Mouse (Mus musculus) gastrocnemius, postnatal 36 days (tissue): ENCODE measurements at regions not wholly inside any gene's neighbourhood (a gene's known extent, or its start where the extent isn't known, plus 50 kb on each side); places are given as distances from the start of the nearest gene placed in this dataset.
A peak's percentile ranks its signal among the peaks of the same experiment; 100 is the strongest.
"Not testable (repeated sequence)": the region's sequence is repeated elsewhere in the genome, so short reads cannot be mapped to it uniquely, and the experiment has no call there.

Source experiments
- DNase-seq, 2 experiments: peaks; one replicate each; pipeline ENCODE4 v3.0.0; 2022
- intact Hi-C: fragments of 180-260 bp; cut with DNase I; formaldehyde crosslinking; loops from one replicate; pipeline ENCODE4 v1.15.1; 2025

DNA sequence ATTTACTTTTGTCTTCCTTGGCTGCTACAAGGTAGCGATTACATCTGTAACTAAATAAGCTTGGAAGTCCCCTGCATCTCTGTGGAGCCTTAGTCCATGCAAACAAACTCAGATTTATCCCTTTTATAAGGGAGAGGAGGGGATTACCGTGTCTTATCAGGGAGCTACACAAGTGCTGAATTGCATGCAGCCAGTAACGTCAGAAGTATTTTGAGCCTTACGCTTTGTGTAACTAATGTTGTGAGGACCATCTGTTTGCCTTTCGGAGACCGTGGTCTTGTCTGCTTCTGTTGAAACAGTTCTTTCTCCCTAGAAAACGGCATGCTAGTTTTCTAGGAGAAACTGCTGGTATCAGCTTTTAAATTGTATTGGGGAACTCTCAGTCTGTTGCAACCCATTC, 58.0 kb upstream of the Dmrta1 start:
- DNase-seq = no peak
- intact Hi-C loops = no loop called here

DNA sequence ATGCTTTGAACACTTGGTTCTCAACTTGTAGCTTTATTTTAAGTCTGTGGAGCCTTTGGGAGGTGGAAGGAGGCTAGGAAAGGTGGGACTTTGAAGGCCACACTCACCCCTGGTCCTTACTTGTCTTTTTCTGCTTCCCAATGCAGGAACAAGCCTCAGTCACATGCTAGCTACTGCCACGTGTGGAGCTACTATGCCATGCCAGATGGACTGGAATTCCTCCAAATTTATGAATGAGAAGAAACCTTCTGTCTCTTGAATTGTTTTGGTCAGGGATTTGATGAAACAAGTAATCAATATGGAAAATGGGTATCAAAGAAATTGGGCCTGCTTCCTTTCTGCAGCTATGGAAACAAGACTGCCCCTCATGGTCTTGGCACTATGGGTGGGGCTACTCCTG, 74.5 kb upstream of the Dmrta1 start:
- intact Hi-C loops = no loop called here
- DNase-seq = no peak

DNA sequence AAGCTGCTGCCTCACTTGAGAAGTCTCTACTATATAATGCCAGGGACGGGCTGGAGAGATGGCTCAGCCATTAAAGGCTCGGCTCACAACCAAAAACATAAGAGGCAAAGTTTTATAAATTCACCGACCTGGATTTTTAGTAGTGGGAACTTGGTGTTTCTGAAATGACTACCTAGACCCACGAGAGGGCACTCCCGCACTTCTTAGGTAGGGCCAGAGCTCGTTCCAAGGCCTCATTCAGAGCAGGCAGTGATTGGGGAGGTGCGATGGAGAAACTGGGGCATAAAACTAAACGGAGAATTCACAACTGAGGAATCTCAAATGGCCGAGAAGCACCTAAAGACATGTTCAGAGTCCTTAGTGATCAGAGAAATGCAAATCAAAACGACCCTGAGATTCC, 103.7 kb upstream of the Dmrta1 start:
- intact Hi-C loops = no loop called here
- DNase-seq = no peak

DNA sequence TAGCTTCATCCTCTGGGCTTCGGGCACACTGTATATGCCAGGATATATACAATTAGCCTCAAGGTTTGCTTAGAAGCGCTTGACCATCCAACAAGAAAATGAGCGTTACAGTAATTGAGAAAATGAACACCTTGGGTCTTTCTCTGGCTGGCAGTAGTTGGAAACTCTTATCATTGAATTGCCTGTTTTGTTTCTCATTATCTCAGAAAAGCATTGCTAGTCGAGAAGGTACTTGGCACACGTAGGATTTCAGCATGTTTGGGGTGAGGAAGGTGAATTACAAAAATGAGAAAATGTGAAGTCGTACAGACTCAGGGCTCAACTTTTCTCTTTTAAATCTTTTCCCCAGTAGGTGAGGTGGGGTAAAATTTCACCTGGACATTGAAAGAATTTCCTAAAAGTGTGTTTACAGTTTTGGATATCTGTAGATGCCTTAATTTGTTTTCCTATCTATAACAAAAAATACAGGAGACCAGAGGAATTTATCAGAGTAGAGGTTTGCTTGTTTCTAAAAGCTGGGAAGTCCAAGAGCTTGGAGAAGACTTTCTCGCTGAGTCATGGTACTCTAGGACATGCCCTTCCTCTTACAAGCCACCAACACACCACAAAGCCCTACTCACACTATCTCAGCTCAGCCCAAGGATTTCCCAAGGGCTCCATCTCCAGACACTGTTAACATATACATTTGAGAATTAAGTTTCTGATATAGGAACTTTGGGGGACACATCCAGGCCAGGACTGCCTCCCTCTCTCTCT, 124.3 kb upstream of the Dmrta1 start:
- no peak for DNase-seq
- intact Hi-C loops = no loop called here

DNA sequence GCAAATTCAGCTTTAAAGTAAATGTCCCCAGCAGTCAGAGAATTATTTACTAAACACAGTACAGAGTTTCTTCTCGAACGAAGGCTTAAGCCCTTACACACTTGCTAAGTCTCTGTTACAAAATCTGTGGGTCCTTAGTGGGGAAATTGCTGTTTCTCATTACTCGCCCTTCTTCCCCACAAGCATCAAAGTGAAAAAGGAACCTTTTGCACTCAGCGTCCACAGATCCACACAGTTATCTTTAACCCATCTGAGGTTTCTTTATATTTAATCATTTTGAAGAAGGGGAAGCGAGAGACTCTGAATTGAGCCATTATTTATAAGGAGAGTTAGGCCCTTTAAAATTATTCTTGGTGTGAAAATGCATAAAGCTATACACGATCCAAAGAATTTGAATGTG, 126.7 kb upstream of the Dmrta1 start:
- no peak for DNase-seq
- intact Hi-C loops = no loop called here

DNA sequence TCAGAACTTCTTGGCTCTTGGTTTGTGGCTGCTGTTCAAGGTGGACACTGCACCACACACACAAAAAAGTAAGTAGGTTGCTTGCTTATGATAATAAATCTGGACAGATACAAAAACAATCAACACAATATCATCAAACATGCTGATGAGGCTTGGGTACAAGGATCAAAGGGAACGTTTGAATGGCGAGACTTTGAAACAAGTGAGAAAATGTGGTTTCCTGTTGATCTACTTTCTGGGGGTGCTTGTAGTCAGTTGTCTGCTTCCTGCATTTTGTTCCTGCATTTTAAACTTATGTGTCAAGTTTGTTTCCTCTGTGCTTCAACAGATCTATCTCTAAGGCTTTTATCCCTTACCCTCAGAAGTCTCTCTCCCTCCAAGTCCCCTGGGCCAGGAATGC, 128.7 kb upstream of the Dmrta1 start:
- no peak for DNase-seq
- intact Hi-C loops = no loop called here

DNA sequence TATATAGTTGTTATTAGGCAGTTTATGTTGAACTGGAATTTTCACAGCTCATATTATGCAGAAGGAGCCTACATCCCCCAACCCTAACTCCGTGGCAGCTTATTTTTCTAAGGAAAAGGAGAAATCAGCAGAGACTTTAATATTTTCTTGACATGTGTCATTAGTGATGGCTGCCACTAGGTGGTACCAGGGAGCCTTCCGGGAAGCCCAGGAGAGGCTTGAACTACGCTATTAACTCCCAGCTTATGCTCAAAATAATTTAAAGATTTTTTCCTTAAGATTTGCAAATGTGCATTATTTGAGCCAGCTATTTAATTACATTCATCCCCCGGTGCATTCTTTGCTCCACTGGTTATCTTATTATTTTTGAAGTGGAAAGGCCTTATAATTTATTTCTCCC, 146.8 kb upstream of the Dmrta1 start:
- no peak for DNase-seq
- intact Hi-C loops = no loop called here

DNA sequence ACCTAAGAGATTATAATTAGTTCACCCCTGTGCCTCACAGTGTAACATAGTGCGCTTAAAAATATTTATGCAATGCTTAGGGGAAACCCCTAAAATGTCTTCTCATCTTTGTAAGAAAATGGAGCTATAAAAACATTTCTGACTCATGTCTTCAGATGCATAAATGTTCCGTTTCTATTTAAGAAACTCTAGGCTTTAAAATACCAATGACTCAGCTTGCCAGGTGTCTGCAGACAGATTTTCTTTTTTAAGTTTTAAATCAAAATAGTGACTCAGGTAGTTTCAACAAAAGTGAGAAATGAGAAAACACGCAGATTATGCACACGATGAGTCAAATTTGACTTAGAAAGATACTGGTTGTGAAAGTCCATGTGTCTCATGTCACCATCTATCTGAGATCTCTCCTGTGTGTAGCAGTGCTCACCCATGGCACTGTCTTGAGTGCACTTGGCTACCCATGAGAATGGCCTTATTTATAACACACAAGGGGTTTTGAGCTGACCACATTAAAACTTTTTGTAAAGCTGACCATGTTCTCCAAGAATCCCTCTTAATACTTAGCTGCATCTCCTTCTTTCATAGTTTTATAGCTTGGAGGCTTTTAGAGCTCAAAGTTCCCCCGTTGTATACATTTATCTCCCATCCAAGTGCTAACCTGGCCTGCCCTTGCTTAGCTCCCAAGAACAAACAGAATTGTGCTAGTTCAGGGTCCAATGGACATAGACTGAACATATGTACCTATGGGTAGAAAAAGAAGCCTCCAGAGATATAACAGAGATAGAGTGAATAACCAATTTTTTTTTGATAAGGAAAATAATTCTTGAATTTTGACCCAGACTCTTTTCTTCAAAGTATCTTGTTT, 149.0 kb upstream of the Dmrta1 start:
- DNase-seq = no peak
- intact Hi-C loops = no loop called here

DNA sequence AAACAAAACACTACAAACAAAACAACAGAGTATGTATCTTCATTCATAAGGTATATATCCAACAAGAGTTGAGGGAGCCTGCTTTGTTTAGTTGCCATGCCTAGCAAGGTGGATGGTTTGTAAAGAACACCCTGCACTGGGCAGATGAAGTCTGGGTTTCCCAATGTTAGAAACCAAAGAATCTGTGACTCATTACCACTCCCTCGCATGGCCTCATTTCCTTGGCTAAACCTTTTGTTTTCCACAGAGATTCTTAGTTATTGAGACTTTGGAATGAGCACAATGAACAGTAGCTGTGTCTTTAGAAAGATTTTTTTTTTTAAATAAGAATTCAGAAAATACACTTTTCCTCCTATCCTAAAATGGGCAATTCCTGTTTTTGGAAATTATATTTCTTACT, 151.3 kb upstream of the Dmrta1 start:
- no peak for DNase-seq
- intact Hi-C loops = loop anchor here (10.0 kb wide), 1 partner anchor 653 kb away; no protein-coding TSS in a partner anchor

DNA sequence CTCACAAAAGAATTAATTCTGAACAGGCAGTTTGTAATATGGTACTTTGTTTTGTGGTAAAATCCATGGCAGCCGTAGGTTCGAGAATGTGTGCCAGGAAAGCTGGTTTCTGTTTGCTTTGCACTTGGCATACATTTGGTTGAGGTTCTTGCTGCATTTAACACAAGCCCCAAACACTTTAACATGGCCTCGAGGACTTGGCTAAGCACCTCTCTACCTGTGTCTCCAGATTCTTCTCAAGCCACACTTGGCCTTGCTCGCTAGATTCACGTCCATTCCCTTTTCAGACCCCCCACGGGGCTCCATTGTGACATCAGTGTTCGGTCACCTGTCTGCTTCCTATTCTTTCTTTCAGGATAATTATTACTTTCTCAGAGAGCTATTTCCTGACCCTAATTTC, 151.9 kb upstream of the Dmrta1 start:
- intact Hi-C loops = loop anchor here (10.0 kb wide), 1 partner anchor 653 kb away; no protein-coding TSS in a partner anchor
- no peak for DNase-seq

DNA sequence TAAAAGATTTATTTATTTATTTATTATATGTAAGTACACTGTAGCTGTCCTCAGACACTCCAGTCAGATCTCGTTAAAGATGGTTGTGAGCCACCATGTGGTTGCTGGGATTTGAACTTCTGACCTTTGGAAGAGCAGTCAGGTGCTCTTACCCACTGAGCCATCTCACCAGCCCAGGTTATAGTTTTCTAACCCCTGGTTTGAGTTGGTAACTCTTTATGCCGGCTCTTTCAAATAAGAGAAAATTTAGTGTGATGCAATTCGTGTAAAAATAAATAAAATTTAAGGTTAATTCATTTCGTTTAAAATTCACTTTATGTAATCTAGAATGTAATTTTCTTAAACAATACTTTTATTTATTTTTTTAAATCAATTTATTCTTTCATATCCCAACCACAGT, 153.7 kb upstream of the Dmrta1 start:
- not testable (repeated sequence) for DNase-seq
- intact Hi-C loops = loop anchor here (2.0 to 10.0 kb wide), 2 partner anchors 381 to 651 kb away; no protein-coding TSS in a partner anchor

DNA sequence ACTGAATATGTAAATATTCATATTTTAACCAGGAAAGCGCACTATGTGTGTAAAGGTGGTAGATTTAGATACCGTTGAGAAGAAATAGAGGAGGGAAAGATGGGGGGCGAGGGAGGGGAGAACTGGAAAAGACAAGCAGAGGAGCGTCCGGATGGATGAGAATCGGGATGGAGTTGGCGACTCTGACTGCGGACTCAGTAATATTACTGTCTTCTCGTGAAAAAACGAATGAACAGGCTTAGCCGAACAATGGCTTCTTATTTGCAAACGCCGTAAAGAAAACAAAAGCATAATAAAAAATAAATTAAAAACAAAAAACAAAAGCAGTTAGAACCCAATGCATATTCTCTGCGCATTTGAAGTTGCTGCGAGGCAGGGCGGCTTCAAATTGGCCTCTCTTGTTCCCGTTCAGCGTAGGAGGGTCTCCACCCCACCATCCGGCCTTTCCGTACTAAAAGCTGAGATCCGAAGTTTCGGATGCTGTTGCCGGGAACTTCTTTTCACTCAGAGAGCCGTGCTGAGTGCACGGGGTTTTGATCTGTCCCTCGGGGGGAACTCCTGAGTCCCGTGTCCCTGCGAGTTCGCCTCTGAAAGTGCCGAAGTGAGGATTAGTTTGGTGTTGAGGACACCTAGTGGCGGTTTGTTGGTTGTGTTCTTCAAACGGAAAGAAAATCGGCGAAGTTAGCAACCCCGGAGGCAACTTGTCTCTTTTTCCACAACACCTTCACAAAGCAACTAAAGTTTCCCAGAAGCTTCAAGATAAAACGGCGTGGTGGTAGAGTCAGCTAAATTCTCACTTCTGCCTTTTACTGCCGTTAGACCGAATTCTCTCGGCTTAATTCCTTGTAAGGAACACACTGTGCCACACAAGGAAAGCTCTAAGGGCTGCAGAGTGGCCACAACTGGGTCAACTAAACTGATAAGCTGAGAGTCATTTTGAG, 154.7 kb upstream of the Dmrta1 start:
- intact Hi-C loops = loop anchor here (2.0 to 10.0 kb wide), 3 partner anchors 232 to 650 kb away; partner anchors contain the start of gene Cdkn2a
- DNase-seq = peak; percentile 15 to 31

DNA sequence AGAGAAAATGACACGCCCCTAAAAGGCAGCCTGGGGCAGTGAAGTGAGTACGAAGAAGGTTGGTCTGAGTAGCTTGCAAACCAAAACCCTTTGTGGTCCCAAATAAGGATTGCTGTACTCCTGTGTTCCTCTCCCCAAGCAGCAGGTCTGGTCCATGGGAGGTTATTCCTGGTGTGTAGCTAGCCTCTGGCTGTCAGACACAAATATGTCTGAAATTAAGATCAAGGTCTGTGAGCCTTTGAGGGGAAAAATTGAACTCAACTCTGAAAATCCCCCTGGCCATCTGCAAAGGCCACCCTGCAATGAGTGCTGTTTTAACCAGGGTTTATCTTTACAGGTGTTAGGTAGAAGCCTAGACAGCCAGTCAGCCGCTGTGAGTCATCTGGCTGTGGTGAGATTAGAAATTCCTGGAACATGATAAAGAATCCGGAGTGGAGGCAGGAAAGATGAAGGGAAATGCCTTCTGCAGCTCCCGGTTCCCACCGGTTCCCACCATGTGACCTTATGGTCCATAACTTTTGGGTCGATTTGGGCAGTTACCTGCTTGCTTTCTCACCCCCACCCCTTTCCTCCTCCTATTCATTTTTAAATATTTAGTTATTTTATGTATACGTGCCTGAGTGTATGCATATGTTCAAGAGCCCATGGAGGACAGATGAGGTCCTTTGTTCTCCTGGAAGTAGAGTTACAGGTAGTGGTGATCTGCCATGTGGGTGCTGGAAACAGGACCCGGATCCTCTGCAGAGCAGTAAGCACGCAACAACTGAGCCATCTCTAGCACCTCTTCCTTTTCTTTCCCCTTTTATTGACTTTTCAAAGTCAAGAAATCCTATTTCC, 155.6 kb upstream of the Dmrta1 start:
- intact Hi-C loops = loop anchor here (2.0 to 10.0 kb wide), 3 partner anchors 231 to 649 kb away; partner anchors contain the start of gene Cdkn2a
- no peak for DNase-seq

DNA sequence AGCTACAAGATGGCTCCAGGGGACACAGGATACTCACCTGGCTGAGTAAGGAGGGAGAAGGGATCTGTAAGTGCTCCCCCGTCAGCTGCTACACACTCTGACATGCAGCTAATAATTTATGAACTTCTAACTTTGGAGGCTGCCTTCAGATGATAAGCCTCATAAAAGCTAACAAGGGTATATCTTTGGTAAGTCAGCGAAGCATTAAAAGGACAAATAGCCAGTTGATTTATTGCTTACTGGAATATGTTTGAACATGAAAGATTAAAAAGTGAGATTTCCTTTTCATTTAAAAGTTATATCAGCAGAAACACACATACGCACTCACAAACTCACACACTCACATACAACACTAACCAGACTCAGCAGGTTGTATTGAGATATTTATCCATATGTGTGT, 161.2 kb upstream of the Dmrta1 start:
- DNase-seq = no peak
- intact Hi-C loops = no loop called here

DNA sequence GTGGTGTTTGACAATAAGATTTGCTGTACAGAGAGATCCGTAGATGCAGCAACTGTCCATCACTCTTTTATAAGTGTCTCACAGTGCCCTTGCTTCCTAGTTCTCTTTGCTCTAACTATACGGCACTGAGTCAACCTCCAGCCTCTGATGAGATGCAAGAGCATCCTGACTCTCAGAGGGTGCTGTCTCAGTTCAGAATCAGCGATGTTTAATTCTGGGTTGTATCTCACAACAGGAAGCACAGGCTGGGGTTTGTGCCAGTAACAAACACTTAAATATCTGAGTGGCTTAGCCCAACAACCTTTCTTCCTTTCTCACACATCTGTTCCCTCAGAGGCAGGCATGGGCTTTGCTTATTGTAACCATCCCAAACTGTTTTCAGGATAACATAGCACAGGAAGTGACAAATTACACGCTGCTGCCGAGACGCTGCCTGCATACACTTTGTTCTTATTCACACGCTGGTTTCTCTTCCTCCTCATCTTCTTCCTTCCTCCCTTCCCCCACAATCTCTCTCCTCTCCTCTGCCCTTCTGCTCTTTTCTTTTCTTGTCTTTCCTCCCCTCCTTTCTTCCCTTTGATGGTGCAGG, 163.3 kb upstream of the Dmrta1 start:
- intact Hi-C loops = no loop called here
- DNase-seq = no peak

DNA sequence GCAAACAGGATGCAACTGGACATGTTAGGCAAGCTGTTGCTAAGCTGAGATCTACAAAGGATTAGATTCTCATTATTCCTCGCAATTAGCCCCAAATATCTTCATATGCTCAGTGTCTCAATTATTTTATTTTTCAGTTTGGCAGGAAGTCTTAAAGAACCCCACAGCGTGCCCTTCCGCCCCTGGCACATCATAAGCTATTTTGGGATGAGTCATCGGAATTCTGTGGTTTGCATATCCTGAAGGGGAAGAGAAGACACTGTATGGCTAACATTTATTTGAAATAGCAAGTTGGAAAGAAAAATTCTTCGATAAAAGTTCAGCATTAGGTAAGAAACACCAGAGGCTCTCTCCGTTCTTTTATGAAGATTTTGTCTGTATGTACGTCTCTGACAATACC, 164.3 kb upstream of the Dmrta1 start:
- intact Hi-C loops = no loop called here

DNA sequence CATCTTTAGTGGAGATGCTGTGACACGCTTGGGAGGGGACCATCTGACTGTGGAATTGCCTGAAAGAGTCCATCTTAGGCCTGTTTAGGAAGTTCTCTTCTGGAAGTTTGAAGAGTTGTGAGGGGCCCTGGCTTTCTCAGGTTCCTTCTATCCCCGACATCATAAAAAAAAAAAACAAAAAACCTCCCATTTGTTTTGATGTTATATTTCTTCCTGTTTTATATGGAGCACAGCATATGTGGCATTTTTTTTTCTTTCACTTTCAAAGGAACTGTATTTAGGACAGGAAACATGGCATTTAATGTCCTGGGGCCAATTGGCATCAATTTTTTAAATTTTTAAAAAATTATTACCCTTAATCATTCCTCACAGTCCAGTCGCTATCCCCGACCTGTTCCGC, 168.6 kb upstream of the Dmrta1 start:
- DNase-seq = no peak

More for the DNA sequence above, 164.3 kb upstream of the Dmrta1 start:
- no peak for DNase-seq

DNA sequence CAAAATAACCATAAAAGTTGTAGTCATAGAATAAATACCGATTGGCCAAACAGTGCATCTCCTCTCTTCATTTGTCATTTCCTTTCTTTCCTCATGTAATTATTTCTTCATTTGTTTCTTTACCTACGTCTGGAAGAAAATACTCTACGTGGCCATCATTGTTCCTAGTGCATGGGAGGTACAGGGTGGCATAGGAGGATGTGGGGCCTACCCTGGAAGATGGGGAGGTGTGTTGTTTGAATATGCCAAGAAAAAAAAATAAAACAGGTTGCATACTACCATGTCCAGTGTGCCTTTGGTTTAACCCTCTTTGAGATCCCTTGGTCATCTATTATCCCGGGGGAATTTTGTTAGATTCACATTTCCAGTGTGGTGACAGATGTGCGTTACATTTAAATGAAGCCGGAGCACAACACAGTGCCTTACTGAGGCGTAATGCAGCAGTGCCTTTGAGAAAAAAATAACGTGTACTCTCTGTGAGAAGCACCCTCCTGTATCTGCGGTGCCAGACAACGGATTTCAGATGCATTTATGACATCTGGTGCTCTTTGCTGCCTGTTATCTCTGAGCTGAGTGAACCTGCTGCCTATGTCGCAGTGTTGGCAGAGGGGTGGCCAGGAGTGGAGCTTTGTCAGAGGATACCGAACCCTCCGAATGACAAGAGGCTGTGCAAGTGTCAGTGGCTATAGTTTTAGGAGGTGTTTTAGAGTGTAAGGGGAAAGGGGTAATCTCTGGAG, 169.4 kb upstream of the Dmrta1 start:
- DNase-seq = no peak
- intact Hi-C loops = no loop called here

More for the DNA sequence above, 168.6 kb upstream of the Dmrta1 start:
- intact Hi-C loops = no loop called here
